Mouse (Mus musculus): ENCODE data around the gene Zswim8. TPM values are rescaled to one million over a fixed set of nuclear protein-coding genes. Genes with fewer than 3 reads are reported as not detected.

Gene Zswim8
- polyA plus RNA-seq, 1 experiment from 2014 or later = 21.8 TPM

DNA sequence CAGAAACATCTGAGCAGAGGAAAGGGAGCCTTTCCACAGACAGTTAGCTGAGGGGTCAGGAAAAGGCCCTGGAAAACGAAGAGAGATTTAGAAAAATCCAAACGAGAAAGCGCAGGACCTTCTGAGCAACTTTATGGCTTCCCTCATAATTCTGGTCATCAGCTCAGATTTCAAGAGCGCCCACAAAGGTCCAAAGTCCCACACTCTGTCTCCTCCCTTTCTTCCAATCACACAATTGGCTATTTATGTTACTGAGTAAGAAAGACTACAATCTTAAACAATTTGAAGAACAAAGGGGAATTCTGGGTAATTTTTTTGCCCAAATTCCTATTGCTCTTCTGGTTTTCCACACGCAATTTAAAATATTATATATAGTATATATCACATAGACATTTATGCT is 43.2 kb downstream of the Zswim8 start:
- peak overlapping the region; percentile 34; the same call in 1 of the 2 replicates for H3K9ac ChIP-seq (ENCODE audit: low read depth, low read length)

DNA sequence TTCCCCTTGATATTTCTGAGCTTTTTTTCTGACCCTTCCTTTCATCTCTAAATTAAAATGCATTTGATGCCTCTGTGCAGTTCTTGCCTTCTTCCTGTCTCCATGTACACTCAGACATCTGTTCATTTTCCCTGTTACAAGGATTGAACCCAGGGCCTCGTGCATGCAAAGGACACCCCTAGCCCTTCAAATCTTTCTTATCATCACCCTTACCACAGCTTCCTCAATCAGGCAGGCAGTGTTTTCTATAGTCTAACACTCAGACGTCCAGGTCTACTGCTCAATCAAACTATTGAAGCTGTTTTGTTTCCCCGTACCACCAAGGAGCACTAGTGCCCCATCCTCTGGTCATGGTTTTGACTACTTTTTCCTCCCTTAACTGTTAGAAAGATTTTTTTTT is 46.4 kb downstream of the Zswim8 start:
- Histone ChIP-seq H3K27me3 (replicated peaks; ENCODE audit: control insufficient read depth, insufficient read depth, low read length) (no peaks in the 10 kb centered on the region), H3K27ac (ENCODE audit: low read length) (no peak overlapping the region), H3K4me1 (ENCODE audit: control insufficient read depth, insufficient read depth, low read length) (peaks cover 2% of the 10 kb centered on the region), H3K9ac (ENCODE audit: low read depth, low read length) (no peak overlapping the region), H3K4me2 (ENCODE audit: low read depth, low read length) (no peak overlapping the region), H3K9me3 (ENCODE audit: control insufficient read depth, low read length) (no peaks in the 10 kb centered on the region), H3K4me3 (ENCODE audit: low read length) (no peak overlapping the region), H3K36me3 (ENCODE audit: control insufficient read depth, insufficient read depth, low read length) (peaks cover 10% of the 10 kb centered on the region)
- WGBS = 70% methylated on average over 3 of the region's 3 CpGs
- ATAC-seq = no peak

More for the DNA sequence above, 43.2 kb downstream of the Zswim8 start:
- Histone ChIP-seq H3K27ac (ENCODE audit: low read length) (peak overlapping the region; percentile 79), H3K36me3 (ENCODE audit: control insufficient read depth, insufficient read depth, low read length) (peaks cover 4% of the 10 kb centered on the region), H3K9me3 (ENCODE audit: control insufficient read depth, low read length) (no peaks in the 10 kb centered on the region), H3K4me1 (ENCODE audit: control insufficient read depth, insufficient read depth, low read length) (peaks cover 2% of the 10 kb centered on the region), H3K4me3 (ENCODE audit: low read length) (no peak overlapping the region), H3K27me3 (replicated peaks; ENCODE audit: control insufficient read depth, insufficient read depth, low read length) (no peaks in the 10 kb centered on the region), H3K4me2 (ENCODE audit: low read depth, low read length) (peak overlapping the region; percentile 30)
- WGBS = 57% methylated on average over 5 of the region's 5 CpGs
- ATAC-seq = peak; percentile 79

DNA sequence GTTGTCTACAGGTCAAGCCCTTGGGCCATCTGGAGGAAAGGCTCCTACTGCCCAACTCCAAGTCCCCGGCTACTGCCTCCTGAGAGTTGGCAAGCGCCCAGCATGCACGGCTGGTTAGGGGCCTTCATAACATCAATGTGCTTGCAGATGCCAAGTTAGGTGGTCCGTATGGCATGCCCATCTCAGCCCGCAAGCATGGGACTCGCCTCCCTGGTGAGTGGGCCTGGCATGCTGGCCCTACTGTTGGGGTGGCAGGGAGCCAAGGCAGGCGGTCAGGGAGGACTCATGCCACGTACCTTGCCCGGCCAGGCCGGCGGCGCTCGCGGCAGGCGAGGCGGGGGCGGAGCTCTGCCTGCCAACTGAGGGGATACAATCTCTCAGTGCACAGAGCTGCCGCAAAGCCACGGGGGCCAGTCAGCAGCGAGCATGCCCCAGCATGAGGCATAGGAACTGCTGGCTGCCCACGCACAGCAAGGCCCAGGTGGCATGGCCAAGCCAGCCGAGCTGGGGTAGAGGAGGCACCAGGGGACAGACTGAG is 50.1 kb downstream of the Zswim8 start:
- Histone ChIP-seq H3K4me3 (ENCODE audit: low read length) (no peak overlapping the region), H3K9me3 (ENCODE audit: control insufficient read depth, low read length) (no peaks in the 10 kb centered on the region), H3K27ac (ENCODE audit: low read length) (no peak overlapping the region), H3K9ac (ENCODE audit: low read depth, low read length) (no peak overlapping the region), H3K4me2 (ENCODE audit: low read depth, low read length) (no peak overlapping the region), H3K36me3 (ENCODE audit: control insufficient read depth, insufficient read depth, low read length) (peaks cover 15% of the 10 kb centered on the region), H3K4me1 (ENCODE audit: control insufficient read depth, insufficient read depth, low read length) (no peaks in the 10 kb centered on the region), H3K27me3 (replicated peaks; ENCODE audit: control insufficient read depth, insufficient read depth, low read length) (no peaks in the 10 kb centered on the region)
- no peak for ATAC-seq
- WGBS = 90% methylated on average over 22 of the region's 22 CpGs

DNA sequence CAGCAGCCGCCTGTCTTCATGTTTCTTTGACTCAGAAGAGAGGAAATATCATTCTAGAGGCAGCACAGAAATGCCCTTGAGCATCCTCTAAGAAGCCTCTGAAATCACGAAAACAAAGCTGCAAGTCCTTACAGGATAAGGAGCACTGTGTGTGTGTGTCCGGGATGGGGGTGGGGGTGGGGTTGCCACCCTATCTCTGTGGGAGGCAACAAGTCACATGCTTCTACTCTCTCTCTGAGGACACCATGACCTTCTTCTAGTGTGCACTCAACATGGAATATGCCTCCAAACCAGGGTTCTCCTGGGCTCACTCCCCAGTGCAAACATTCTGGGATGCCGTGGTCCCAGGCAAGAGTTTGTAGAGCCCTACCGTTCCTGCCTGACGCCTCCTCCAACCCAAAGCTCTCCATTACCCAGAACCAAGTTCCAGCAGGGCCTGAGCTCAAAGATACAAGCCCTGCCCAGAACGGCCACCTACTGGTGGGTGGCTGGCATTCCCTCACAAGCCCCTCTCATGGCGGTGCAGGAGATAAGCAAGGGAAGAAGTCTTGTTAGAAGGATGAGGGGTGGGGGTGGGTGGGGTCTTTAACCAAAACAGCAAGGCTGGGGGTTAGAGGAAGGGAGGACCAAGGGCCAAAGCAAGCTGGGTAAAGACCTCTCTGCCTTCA is 51.5 kb downstream of the Zswim8 start:
- Histone ChIP-seq H3K4me2 (ENCODE audit: low read depth, low read length) (no peak overlapping the region), H3K9me3 (ENCODE audit: control insufficient read depth, low read length) (no peaks in the 10 kb centered on the region), H3K36me3 (ENCODE audit: control insufficient read depth, insufficient read depth, low read length) (peaks cover 17% of the 10 kb centered on the region), H3K9ac (ENCODE audit: low read depth, low read length) (no peak overlapping the region), H3K4me1 (ENCODE audit: control insufficient read depth, insufficient read depth, low read length) (no peaks in the 10 kb centered on the region), H3K4me3 (ENCODE audit: low read length) (no peak overlapping the region), H3K27ac (ENCODE audit: low read length) (no peak overlapping the region), H3K27me3 (replicated peaks; ENCODE audit: control insufficient read depth, insufficient read depth, low read length) (no peaks in the 10 kb centered on the region)
- 77% methylated on average over 8 of the region's 8 CpGs for WGBS
- no peak for ATAC-seq

DNA sequence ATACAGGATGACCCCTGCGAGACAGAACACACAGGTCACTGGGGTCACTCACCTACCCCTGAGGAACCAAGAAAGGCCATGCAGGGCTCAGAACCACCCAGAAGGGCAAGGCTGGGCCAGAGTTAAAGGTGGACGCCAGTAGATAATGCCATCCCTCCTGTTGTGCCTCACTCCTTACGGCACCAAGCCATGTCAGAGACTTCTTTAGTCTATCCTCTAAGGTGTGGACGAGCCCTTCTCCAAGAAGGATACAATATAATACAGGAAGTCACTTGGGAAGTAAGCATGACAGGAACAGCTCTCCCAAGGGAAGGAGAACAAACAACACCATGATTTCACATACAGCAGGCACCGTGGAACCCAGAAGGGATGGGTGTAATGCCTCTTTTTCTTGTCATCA is 57.6 kb downstream of the Zswim8 start:
- H3K27ac ChIP-seq (ENCODE audit: low read length) = no peak overlapping the region; the same call in 1 of the 2 replicates
- peaks cover 12% of the 10 kb centered on the region; the same call in 1 of the 2 replicates for H3K36me3 ChIP-seq (ENCODE audit: control insufficient read depth, insufficient read depth, low read length)
- H3K27me3 ChIP-seq (replicated peaks; ENCODE audit: control insufficient read depth, insufficient read depth, low read length) = no peaks in the 10 kb centered on the region
- ATAC-seq = no peak
- no peaks in the 10 kb centered on the region for H3K9me3 ChIP-seq (ENCODE audit: control insufficient read depth, low read length)
- 84% methylated on average over 5 of the region's 5 CpGs for WGBS
- no peaks in the 10 kb centered on the region; the same call in 1 of the 2 replicates for H3K4me1 ChIP-seq (ENCODE audit: control insufficient read depth, insufficient read depth, low read length)
- H3K9ac ChIP-seq (ENCODE audit: low read depth, low read length) = no peak overlapping the region
- no peak overlapping the region for H3K4me2 ChIP-seq (ENCODE audit: low read depth, low read length)
- no peak overlapping the region for H3K4me3 ChIP-seq (ENCODE audit: low read length)

DNA sequence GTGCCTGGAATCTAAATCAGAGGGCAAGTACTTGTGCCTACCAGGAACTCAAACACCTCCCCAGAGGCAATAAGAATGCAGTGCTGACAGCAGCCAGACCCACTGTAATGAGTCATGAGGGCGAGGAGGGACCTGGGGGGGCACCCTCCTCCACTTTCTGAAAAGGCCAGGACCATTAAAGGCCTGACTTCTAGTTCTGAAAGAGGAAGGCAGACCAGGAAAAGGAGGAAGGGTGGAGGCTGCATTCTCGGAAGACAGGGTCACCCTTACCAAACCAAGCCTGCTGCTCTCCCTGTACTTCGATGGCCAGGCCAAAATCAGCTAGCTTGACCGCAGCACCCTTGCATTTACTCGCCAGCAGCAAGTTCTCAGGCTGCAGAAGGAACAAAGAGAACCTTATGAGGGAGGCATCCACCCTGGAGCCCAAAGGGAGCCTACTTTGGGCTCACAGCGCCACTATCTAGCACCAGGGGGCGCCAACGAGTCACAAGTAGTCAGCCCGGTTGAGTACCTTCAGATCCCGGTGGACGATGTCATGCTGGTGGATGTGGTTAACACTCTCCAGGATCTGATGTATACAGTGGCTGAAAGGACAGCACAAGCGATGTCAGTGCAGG is 58.4 kb downstream of the Zswim8 start:
- Histone ChIP-seq H3K36me3 (ENCODE audit: control insufficient read depth, insufficient read depth, low read length) (peaks cover 10% of the 10 kb centered on the region; the same call in 1 of the 2 replicates), H3K9me3 (ENCODE audit: control insufficient read depth, low read length) (no peaks in the 10 kb centered on the region), H3K4me3 (ENCODE audit: low read length) (no peak overlapping the region), H3K4me2 (ENCODE audit: low read depth, low read length) (no peak overlapping the region), H3K27ac (ENCODE audit: low read length) (peak overlapping the region; percentile 23; the same call in 1 of the 2 replicates), H3K9ac (ENCODE audit: low read depth, low read length) (no peak overlapping the region), H3K27me3 (replicated peaks; ENCODE audit: control insufficient read depth, insufficient read depth, low read length) (no peaks in the 10 kb centered on the region), H3K4me1 (ENCODE audit: control insufficient read depth, insufficient read depth, low read length) (no peaks in the 10 kb centered on the region; the same call in 1 of the 2 replicates)
- peak; percentile 78 for ATAC-seq
- 29% methylated on average over 12 of the region's 12 CpGs for WGBS

DNA sequence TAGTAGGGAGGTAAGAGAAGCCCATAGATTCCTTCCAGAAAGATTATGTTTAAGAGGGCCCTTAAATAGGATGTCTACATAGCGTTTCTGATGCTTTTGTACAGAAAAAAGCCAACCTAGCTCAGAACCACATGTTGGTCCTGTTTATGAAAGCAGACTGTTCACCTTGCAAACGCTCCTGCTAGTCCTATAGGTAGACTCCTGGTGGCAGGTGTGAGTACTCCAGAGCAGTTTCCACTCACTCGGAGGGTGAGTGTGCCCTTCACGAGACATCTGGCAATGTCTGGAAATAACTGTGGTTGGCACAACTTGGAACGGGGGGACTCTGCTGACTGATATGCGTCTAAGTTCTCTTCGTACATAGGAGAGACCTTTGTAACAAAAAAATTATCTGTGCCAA is 60.6 kb downstream of the Zswim8 start:
- WGBS = 91% methylated on average over 7 of the region's 7 CpGs
- Histone ChIP-seq H3K27ac (ENCODE audit: low read length) (peak overlapping the region; percentile 33; the same call in 1 of the 2 replicates), H3K36me3 (ENCODE audit: control insufficient read depth, insufficient read depth, low read length) (peaks cover 10% of the 10 kb centered on the region; the same call in 1 of the 2 replicates), H3K4me2 (ENCODE audit: low read depth, low read length) (no peak overlapping the region), H3K27me3 (replicated peaks; ENCODE audit: control insufficient read depth, insufficient read depth, low read length) (no peaks in the 10 kb centered on the region), H3K4me3 (ENCODE audit: low read length) (no peak overlapping the region), H3K4me1 (ENCODE audit: control insufficient read depth, insufficient read depth, low read length) (peaks cover 3% of the 10 kb centered on the region), H3K9me3 (ENCODE audit: control insufficient read depth, low read length) (no peaks in the 10 kb centered on the region), H3K9ac (ENCODE audit: low read depth, low read length) (no peak overlapping the region)
- ATAC-seq = no peak

DNA sequence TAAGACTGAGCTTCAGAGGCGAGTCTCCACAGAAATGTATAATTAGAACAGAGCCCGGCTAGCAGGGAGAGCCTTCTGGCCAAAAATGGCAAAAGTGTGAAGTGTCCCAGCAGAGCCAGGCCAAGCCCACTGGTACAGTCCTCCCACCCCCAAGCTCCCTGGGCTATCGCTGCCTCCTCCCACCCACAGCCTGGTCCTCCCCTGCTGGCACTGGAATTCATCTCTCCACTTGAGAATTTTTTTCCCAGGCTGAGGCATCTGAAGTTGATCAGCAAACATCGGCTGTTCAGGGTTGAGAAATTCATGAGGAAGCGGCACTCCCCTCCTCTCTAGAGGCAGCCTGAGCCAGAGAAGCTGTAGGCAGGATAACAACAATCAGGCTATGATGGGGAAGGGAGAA is 61.2 kb downstream of the Zswim8 start:
- peaks cover 10% of the 10 kb centered on the region; the same call in 1 of the 2 replicates for H3K36me3 ChIP-seq (ENCODE audit: control insufficient read depth, insufficient read depth, low read length)
- no peaks in the 10 kb centered on the region for H3K27me3 ChIP-seq (replicated peaks; ENCODE audit: control insufficient read depth, insufficient read depth, low read length)
- H3K4me3 ChIP-seq (ENCODE audit: low read length) = no peak overlapping the region
- peak overlapping the region; percentile 52 for H3K27ac ChIP-seq (ENCODE audit: low read length)
- H3K4me1 ChIP-seq (ENCODE audit: control insufficient read depth, insufficient read depth, low read length) = peaks cover 9% of the 10 kb centered on the region
- no peaks in the 10 kb centered on the region for H3K9me3 ChIP-seq (ENCODE audit: control insufficient read depth, low read length)
- 67% methylated on average over 5 of the region's 5 CpGs for WGBS
- peak; percentile 34; the same call in 1 of the 2 replicates for ATAC-seq
- H3K4me2 ChIP-seq (ENCODE audit: low read depth, low read length) = no peak overlapping the region
- no peak overlapping the region for H3K9ac ChIP-seq (ENCODE audit: low read depth, low read length)

DNA sequence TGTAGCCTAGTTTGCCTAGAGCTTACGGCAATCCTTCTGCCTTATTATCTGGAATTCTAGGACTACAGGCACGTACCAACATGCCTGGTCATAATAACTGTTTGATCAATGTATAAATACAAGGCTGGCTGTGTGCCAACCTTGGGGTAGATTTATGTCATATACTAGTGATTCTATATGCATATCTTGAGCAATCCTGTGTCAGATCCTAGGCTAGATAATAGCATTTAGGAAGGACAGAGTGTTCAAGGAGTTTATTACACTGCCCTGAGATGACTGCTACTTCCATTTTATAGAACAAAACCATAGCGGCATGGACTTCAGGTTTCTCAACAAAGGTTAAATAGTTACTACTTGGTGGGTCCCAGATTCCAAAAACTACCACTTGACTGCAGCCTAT is 64.6 kb downstream of the Zswim8 start:
- 69% methylated on average over 3 of the region's 3 CpGs for WGBS

More for the DNA sequence above, 64.6 kb downstream of the Zswim8 start:
- H3K9me3 ChIP-seq (ENCODE audit: control insufficient read depth, low read length) = no peaks in the 10 kb centered on the region
- peaks cover 9% of the 10 kb centered on the region for H3K4me1 ChIP-seq (ENCODE audit: control insufficient read depth, insufficient read depth, low read length)
- H3K27me3 ChIP-seq (replicated peaks; ENCODE audit: control insufficient read depth, insufficient read depth, low read length) = no peaks in the 10 kb centered on the region
- H3K4me2 ChIP-seq (ENCODE audit: low read depth, low read length) = no peak overlapping the region
- H3K36me3 ChIP-seq (ENCODE audit: control insufficient read depth, insufficient read depth, low read length) = peaks cover 5% of the 10 kb centered on the region
- no peak overlapping the region for H3K4me3 ChIP-seq (ENCODE audit: low read length)
- no peak overlapping the region for H3K27ac ChIP-seq (ENCODE audit: low read length)
- H3K9ac ChIP-seq (ENCODE audit: low read depth, low read length) = no peak overlapping the region
- peak; percentile 22 for ATAC-seq
